Mouse (Mus musculus): ENCODE results near the gene Atp6v0c.

GRCm38 (mm10) chr17:24134062-24134461 is 35.4 kb downstream of the Atp6v0c start:
- no peak for TF ChIP-seq CTCF (IDR thresholded peaks at IDR 0.05; ENCODE audit: insufficient read depth, low read length)
- no peak for TF ChIP-seq POLR2A (IDR thresholded peaks at IDR 0.05; ENCODE audit: borderline replicate concordance, extremely low read depth, low read depth, low read length)

Data from lung, adult 2 months (tissue).